Mouse (Mus musculus): ENCODE results near the gene Tgm1.

DNA sequence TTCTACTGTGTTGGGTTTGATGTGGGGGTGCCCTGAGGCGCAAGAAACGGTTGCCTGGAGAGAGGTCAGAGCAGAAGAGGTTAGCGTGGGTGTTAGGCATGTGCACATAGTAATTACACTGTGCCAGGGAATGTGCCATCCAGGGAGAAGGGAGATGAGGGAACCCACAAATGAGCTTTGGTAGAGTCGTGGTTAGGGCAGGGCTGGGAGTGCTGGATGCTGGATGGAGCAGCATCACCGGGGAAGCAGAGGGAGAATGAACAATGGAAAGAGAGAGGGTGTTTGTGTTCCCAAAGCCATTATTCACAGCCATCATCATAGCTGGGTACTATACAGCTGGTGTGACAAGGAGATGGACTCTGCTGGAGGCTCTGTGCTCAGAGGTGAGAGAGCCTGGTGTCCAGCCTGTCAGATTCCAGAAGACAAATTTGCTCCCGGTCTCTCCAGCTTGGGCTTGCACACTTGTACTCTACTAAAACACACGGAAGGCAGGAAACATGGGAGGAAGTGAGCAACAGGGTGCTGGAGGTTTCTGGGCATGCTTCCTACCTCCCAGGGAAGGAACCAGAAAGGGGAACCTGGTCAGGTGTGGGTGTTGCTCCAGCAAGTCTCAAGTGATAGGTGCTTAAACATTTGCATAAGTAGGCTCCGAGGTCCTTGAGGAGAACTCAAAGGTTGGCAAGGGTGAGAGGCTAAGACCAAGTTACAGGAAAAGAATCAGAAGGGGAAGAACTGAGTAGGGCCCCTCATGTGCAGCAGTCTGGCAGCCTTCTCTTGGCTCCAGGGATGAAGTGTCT is 14.4 kb upstream of the Tgm1 start:
- TF ChIP-seq POLR2A (IDR thresholded peaks at IDR 0.05; ENCODE audit: control insufficient read depth, low read depth, low read length) (0 out of 2 replicates have a peak, but pooled peaks have one; percentile 36), CTCF (IDR thresholded peaks at IDR 0.05; ENCODE audit: control insufficient read depth, insufficient read depth, insufficient replicate concordance, low read depth, low read length) (no peak)
